Mouse (Mus musculus): Measurements from ENCODE around the gene Esr1. TPM values are rescaled to one million over a fixed set of nuclear protein-coding genes. Genes with fewer than 3 reads are reported as not detected.
A peak's percentile ranks its signal among the peaks of the same experiment; 100 is the strongest.

The Esr1 gene
- polyA plus RNA-seq (2015; fragmentation: Nextera tagmentation; extraction: Ambion mirVana) = 0.54 and 0.80 TPM in 2 replicates

GRCm38 (mm10) chr10:4611386-4612155, at the start of gene Esr1:
TSS of gene Esr1 (plus strand) at chr10:4611593.
- ATAC-seq (ENCODE audit: insufficient read depth, low FRiP score) = no peak

GRCm38 (mm10) chr10:4565148-4565547, 46.2 kb upstream of the Esr1 start:
- H3K9ac ChIP-seq (ENCODE audit: low read length) = no peak overlapping the region
- no peak for ATAC-seq (ENCODE audit: insufficient read depth, low FRiP score)
- H3K36me3 ChIP-seq (ENCODE audit: control insufficient read depth, insufficient read depth, low read length) = no peaks in the 10 kb centered on the region
- no peaks in the 10 kb centered on the region for H3K27me3 ChIP-seq (ENCODE audit: control insufficient read depth, insufficient read depth, low read length)
- no peak overlapping the region for H3K4me2 ChIP-seq (ENCODE audit: low read depth, low read length)
- H3K9me3 ChIP-seq (replicated peaks; ENCODE audit: control insufficient read depth, low read length) = no peaks in the 10 kb centered on the region
- H3K27ac ChIP-seq (ENCODE audit: low read length) = no peak overlapping the region
- H3K4me3 ChIP-seq (replicated peaks; ENCODE audit: low read length) = no peak overlapping the region
- WGBS = 84% methylated on average over 1 of the region's 1 CpGs
- no peaks in the 10 kb centered on the region for H3K4me1 ChIP-seq (ENCODE audit: control insufficient read depth, insufficient read depth, low read length)

More at GRCm38 (mm10) chr10:4611386-4612155, at the start of gene Esr1:
- Histone ChIP-seq H3K9ac (ENCODE audit: low read length) (peak within 1 kb of the TSS; percentile 49; the same call in 1 of the 2 replicates), H3K4me1 (ENCODE audit: control insufficient read depth, insufficient read depth, low read length) (peaks cover 3% of the 10 kb centered on the region; the same call in 1 of the 2 replicates), H3K9me3 (replicated peaks; ENCODE audit: control insufficient read depth, low read length) (0 out of 2 replicates have a peak, but pooled peaks cover 4% of the 10 kb centered on the region), H3K27ac (ENCODE audit: low read length) (no peak within 1 kb of the TSS), H3K4me3 (replicated peaks; ENCODE audit: low read length) (peak within 1 kb of the TSS; percentile 39), H3K36me3 (ENCODE audit: control insufficient read depth, insufficient read depth, low read length) (no peaks in the 10 kb centered on the region), H3K27me3 (ENCODE audit: control insufficient read depth, insufficient read depth, low read length) (no peaks in the 10 kb centered on the region), H3K4me2 (ENCODE audit: low read depth, low read length) (peak within 1 kb of the TSS; percentile 53)
- WGBS = 27% methylated on average over 13 of the region's 13 CpGs

GRCm38 (mm10) chr10:4570778-4571177, 40.6 kb upstream of the Esr1 start:
- H3K27me3 ChIP-seq (ENCODE audit: control insufficient read depth, insufficient read depth, low read length) = no peaks in the 10 kb centered on the region
- no peak overlapping the region for H3K27ac ChIP-seq (ENCODE audit: low read length)
- H3K4me1 ChIP-seq (ENCODE audit: control insufficient read depth, insufficient read depth, low read length) = no peaks in the 10 kb centered on the region
- 92% methylated on average over 4 of the region's 4 CpGs for WGBS
- no peak overlapping the region for H3K9ac ChIP-seq (ENCODE audit: low read length)
- no peaks in the 10 kb centered on the region for H3K36me3 ChIP-seq (ENCODE audit: control insufficient read depth, insufficient read depth, low read length)
- no peak for ATAC-seq (ENCODE audit: insufficient read depth, low FRiP score)
- H3K4me3 ChIP-seq (replicated peaks; ENCODE audit: low read length) = no peak overlapping the region
- no peaks in the 10 kb centered on the region for H3K9me3 ChIP-seq (replicated peaks; ENCODE audit: control insufficient read depth, low read length)
- H3K4me2 ChIP-seq (ENCODE audit: low read depth, low read length) = no peak overlapping the region

GRCm38 (mm10) chr10:4571304-4571703, 40.1 kb upstream of the Esr1 start:
- H3K27ac ChIP-seq (ENCODE audit: low read length) = no peak overlapping the region
- H3K36me3 ChIP-seq (ENCODE audit: control insufficient read depth, insufficient read depth, low read length) = no peaks in the 10 kb centered on the region
- no peak overlapping the region for H3K9ac ChIP-seq (ENCODE audit: low read length)
- WGBS = 72% methylated on average over 4 of the region's 4 CpGs
- no peaks in the 10 kb centered on the region for H3K4me1 ChIP-seq (ENCODE audit: control insufficient read depth, insufficient read depth, low read length)
- H3K4me2 ChIP-seq (ENCODE audit: low read depth, low read length) = no peak overlapping the region
- no peak overlapping the region for H3K4me3 ChIP-seq (replicated peaks; ENCODE audit: low read length)
- no peaks in the 10 kb centered on the region for H3K9me3 ChIP-seq (replicated peaks; ENCODE audit: control insufficient read depth, low read length)
- ATAC-seq (ENCODE audit: insufficient read depth, low FRiP score) = no peak
- H3K27me3 ChIP-seq (ENCODE audit: control insufficient read depth, insufficient read depth, low read length) = no peaks in the 10 kb centered on the region

- WGBS = 82% methylated on average over 5 of the region's 5 CpGs
- Histone ChIP-seq H3K9me3 (replicated peaks; ENCODE audit: control insufficient read depth, low read length) (no peaks in the 10 kb centered on the region), H3K27me3 (ENCODE audit: control insufficient read depth, insufficient read depth, low read length) (no peaks in the 10 kb centered on the region), H3K27ac (ENCODE audit: low read length) (no peak overlapping the region), H3K4me3 (replicated peaks; ENCODE audit: low read length) (no peak overlapping the region), H3K4me2 (ENCODE audit: low read depth, low read length) (no peak overlapping the region), H3K9ac (ENCODE audit: low read length) (no peak overlapping the region), H3K4me1 (ENCODE audit: control insufficient read depth, insufficient read depth, low read length) (no peaks in the 10 kb centered on the region), H3K36me3 (ENCODE audit: control insufficient read depth, insufficient read depth, low read length) (no peaks in the 10 kb centered on the region)
- no peak for ATAC-seq (ENCODE audit: insufficient read depth, low FRiP score)
Observed at GRCm38 (mm10) chr10:4581905-4582304, 29.5 kb upstream of the Esr1 start.

GRCm38 (mm10) chr10:4586691-4587090, 24.7 kb upstream of the Esr1 start:
- Histone ChIP-seq H3K4me3 (replicated peaks; ENCODE audit: low read length) (no peak overlapping the region), H3K4me2 (ENCODE audit: low read depth, low read length) (no peak overlapping the region), H3K27ac (ENCODE audit: low read length) (no peak overlapping the region), H3K9me3 (replicated peaks; ENCODE audit: control insufficient read depth, low read length) (no peaks in the 10 kb centered on the region), H3K27me3 (ENCODE audit: control insufficient read depth, insufficient read depth, low read length) (no peaks in the 10 kb centered on the region), H3K9ac (ENCODE audit: low read length) (no peak overlapping the region), H3K4me1 (ENCODE audit: control insufficient read depth, insufficient read depth, low read length) (no peaks in the 10 kb centered on the region), H3K36me3 (ENCODE audit: control insufficient read depth, insufficient read depth, low read length) (no peaks in the 10 kb centered on the region)
- 81% methylated on average over 6 of the region's 6 CpGs for WGBS
- ATAC-seq (ENCODE audit: insufficient read depth, low FRiP score) = no peak

- WGBS = 76% methylated on average over 4 of the region's 4 CpGs
- Histone ChIP-seq H3K4me1 (ENCODE audit: control insufficient read depth, insufficient read depth, low read length) (no peaks in the 10 kb centered on the region), H3K9ac (ENCODE audit: low read length) (no peak overlapping the region), H3K4me2 (ENCODE audit: low read depth, low read length) (no peak overlapping the region), H3K27ac (ENCODE audit: low read length) (no peak overlapping the region), H3K27me3 (ENCODE audit: control insufficient read depth, insufficient read depth, low read length) (no peaks in the 10 kb centered on the region), H3K4me3 (replicated peaks; ENCODE audit: low read length) (no peak overlapping the region), H3K9me3 (replicated peaks; ENCODE audit: control insufficient read depth, low read length) (no peaks in the 10 kb centered on the region), H3K36me3 (ENCODE audit: control insufficient read depth, insufficient read depth, low read length) (no peaks in the 10 kb centered on the region)
- ATAC-seq (ENCODE audit: insufficient read depth, low FRiP score) = no peak
Observed at GRCm38 (mm10) chr10:4589576-4589975, 21.8 kb upstream of the Esr1 start.

- no peak overlapping the region for H3K4me2 ChIP-seq (ENCODE audit: low read depth, low read length)
- H3K27me3 ChIP-seq (ENCODE audit: control insufficient read depth, insufficient read depth, low read length) = no peaks in the 10 kb centered on the region
- 72% methylated on average over 8 of the region's 8 CpGs for WGBS
- no peaks in the 10 kb centered on the region for H3K4me1 ChIP-seq (ENCODE audit: control insufficient read depth, insufficient read depth, low read length)
- no peaks in the 10 kb centered on the region for H3K36me3 ChIP-seq (ENCODE audit: control insufficient read depth, insufficient read depth, low read length)
- no peak overlapping the region for H3K9ac ChIP-seq (ENCODE audit: low read length)
- ATAC-seq (ENCODE audit: insufficient read depth, low FRiP score) = no peak
- no peaks in the 10 kb centered on the region for H3K9me3 ChIP-seq (replicated peaks; ENCODE audit: control insufficient read depth, low read length)
- H3K27ac ChIP-seq (ENCODE audit: low read length) = no peak overlapping the region
- H3K4me3 ChIP-seq (replicated peaks; ENCODE audit: low read length) = no peak overlapping the region
Observed at GRCm38 (mm10) chr10:4590956-4591355, 20.4 kb upstream of the Esr1 start.

GRCm38 (mm10) chr10:4593828-4594227, 17.6 kb upstream of the Esr1 start:
- 70% methylated on average over 4 of the region's 4 CpGs for WGBS
- H3K27me3 ChIP-seq (ENCODE audit: control insufficient read depth, insufficient read depth, low read length) = no peaks in the 10 kb centered on the region
- ATAC-seq (ENCODE audit: insufficient read depth, low FRiP score) = no peak
- no peak overlapping the region for H3K4me2 ChIP-seq (ENCODE audit: low read depth, low read length)
- H3K4me3 ChIP-seq (replicated peaks; ENCODE audit: low read length) = no peak overlapping the region
- H3K36me3 ChIP-seq (ENCODE audit: control insufficient read depth, insufficient read depth, low read length) = no peaks in the 10 kb centered on the region
- no peaks in the 10 kb centered on the region for H3K4me1 ChIP-seq (ENCODE audit: control insufficient read depth, insufficient read depth, low read length)
- no peak overlapping the region for H3K27ac ChIP-seq (ENCODE audit: low read length)
- H3K9me3 ChIP-seq (replicated peaks; ENCODE audit: control insufficient read depth, low read length) = no peaks in the 10 kb centered on the region
- no peak overlapping the region for H3K9ac ChIP-seq (ENCODE audit: low read length)
